Mouse (Mus musculus): ENCODE measurements around the gene Dpep2nb.

DNA sequence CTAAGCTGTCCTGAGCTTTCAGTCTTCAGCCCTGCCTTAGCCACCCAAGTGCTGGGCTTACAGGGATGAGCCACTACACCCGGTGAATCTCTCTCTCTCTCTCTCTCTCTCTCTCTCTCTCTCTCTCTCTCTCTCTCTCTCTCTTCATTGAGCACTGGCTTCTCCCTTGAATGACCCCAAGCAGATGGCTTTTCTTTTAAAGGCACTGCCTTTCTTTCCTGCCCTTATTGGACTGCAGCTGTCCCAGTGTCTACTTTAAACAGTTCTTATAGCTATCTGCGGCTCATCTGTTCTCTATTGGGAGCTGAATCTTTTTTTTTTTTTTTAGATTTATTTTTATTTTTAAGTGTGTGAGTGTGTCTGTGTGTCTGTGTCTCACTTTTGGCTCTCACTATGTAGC is 37.3 kb upstream of the Dpep2nb start:
- TF ChIP-seq MEF2A (IDR thresholded peaks at IDR 0.05; ENCODE audit: borderline replicate concordance, low read depth, low read length) (no peak), JUND (conservative IDR thresholded peaks at IDR 0.05; ENCODE audit: low read depth, low read length) (no peak), POLR2A (IDR thresholded peaks at IDR 0.05; ENCODE audit: low read depth, low read length) (no peak), EP300 (IDR thresholded peaks at IDR 0.05; ENCODE audit: low read length) (no peak)
